Mouse (Mus musculus) megakaryocyte, embryonic 14.5 days (primary cell): Measurements from ENCODE around the gene Hspb7. TPM values are rescaled to one million over a fixed set of nuclear protein-coding genes. Genes with fewer than 3 reads are reported as not detected.

Source experiments
- H3K27me3 ChIP-seq: replicated peaks from 2 replicates; pipeline ENCODE3; 2012; ENCODE audit warnings: inconsistent platforms
- H3K36me3 ChIP-seq: replicated peaks from 2 replicates; pipeline ENCODE3; 2012; ENCODE audit warnings: low read length, inconsistent platforms, mixed read lengths
- H3K4me1 ChIP-seq: 2 replicates; pipeline ENCODE4 v1.6.1; 2012; ENCODE audit warnings: inconsistent platforms
- H3K4me3 ChIP-seq: replicated peaks from 2 replicates; pipeline ENCODE3; 2012; ENCODE audit warnings: moderate library complexity, mild to moderate bottlenecking, inconsistent platforms
- H3K9me3 ChIP-seq: 2 replicates; pipeline ENCODE4 v1.6.1; 2012; ENCODE audit warnings: inconsistent platforms
- FLI1 ChIP-seq: IDR thresholded peaks from 2 replicates; pipeline ENCODE4 v1.6.1; 2012; ENCODE audit warnings: low read length, inconsistent platforms, mixed read lengths
- GATA1 ChIP-seq: IDR thresholded peaks from 3 replicates; pipeline ENCODE4 v1.6.1; 2012; ENCODE audit warnings: mixed read lengths, low read length, inconsistent platforms, borderline replicate concordance
- polyA plus RNA-seq: library from polyadenylated mRNA; stranded (reverse); fragments of >175 nt; gene quantifications from 2 replicates; pipeline ENCODE4 v1.2.3, GENCODE M21; 2012; ENCODE audit warnings: low replicate concordance; ENCODE audit not compliant: insufficient read depth

The Hspb7 gene
- not detected in 2 replicates for polyA plus RNA-seq

GRCm38 (mm10) chr4:141420192-141420829, at the start of gene Hspb7:
Gene Hspb7, plus strand, starts transcription at chr4:141420779.
- Histone ChIP-seq H3K9me3 (no peaks in the 10 kb centered on the region), H3K27me3 (peaks cover 81% of the 10 kb centered on the region), H3K36me3 (no peaks in the 10 kb centered on the region), H3K4me1 (peaks cover 5% of the 10 kb centered on the region), H3K4me3 (no peak within 1 kb of the TSS)
- TF ChIP-seq GATA1: no peak
- TF ChIP-seq FLI1: no peak

GRCm38 (mm10) chr4:141372426-141372825, 48.2 kb upstream of the Hspb7 start:
- no peaks in the 10 kb centered on the region for H3K36me3 ChIP-seq
- peaks cover 74% of the 10 kb centered on the region for H3K27me3 ChIP-seq
- peaks cover 4% of the 10 kb centered on the region for H3K4me1 ChIP-seq
- H3K4me3 ChIP-seq: no peak overlapping the region
- peaks cover 8% of the 10 kb centered on the region for H3K9me3 ChIP-seq
- TF ChIP-seq FLI1 (no peak), GATA1 (no peak)

- Histone ChIP-seq H3K27me3 (peaks cover 66% of the 10 kb centered on the region), H3K36me3 (no peaks in the 10 kb centered on the region), H3K4me1 (peaks cover 7% of the 10 kb centered on the region; the same call in 1 of the 2 replicates), H3K9me3 (peaks cover 8% of the 10 kb centered on the region), H3K4me3 (no peak overlapping the region)
- TF ChIP-seq GATA1 (no peak), FLI1 (no peak)
Measured at GRCm38 (mm10) chr4:141379674-141380073, 40.9 kb upstream of the Hspb7 start.

- TF ChIP-seq GATA1 (no peak), FLI1 (no peak)
- peaks cover 58% of the 10 kb centered on the region for H3K27me3 ChIP-seq
- no peak overlapping the region for H3K4me3 ChIP-seq
Measured at GRCm38 (mm10) chr4:141382406-141382805, 38.2 kb upstream of the Hspb7 start.

GRCm38 (mm10) chr4:141385275-141385674, 35.3 kb upstream of the Hspb7 start:
- H3K36me3 ChIP-seq: no peaks in the 10 kb centered on the region
- TF ChIP-seq FLI1 (no peak), GATA1 (no peak)
- H3K9me3 ChIP-seq: no peaks in the 10 kb centered on the region
- no peak overlapping the region for H3K4me3 ChIP-seq
- H3K4me1 ChIP-seq: peaks cover 9% of the 10 kb centered on the region
- peaks cover 61% of the 10 kb centered on the region for H3K27me3 ChIP-seq

More at GRCm38 (mm10) chr4:141382406-141382805, 38.2 kb upstream of the Hspb7 start:
- Histone ChIP-seq H3K4me1 (peaks cover 7% of the 10 kb centered on the region; the same call in 1 of the 2 replicates), H3K36me3 (no peaks in the 10 kb centered on the region), H3K9me3 (no peaks in the 10 kb centered on the region)

- no peaks in the 10 kb centered on the region for H3K9me3 ChIP-seq
- H3K27me3 ChIP-seq: peaks cover 54% of the 10 kb centered on the region
- TF ChIP-seq FLI1: no peak
- no peak for TF ChIP-seq GATA1
- peaks cover 6% of the 10 kb centered on the region for H3K4me1 ChIP-seq
- H3K4me3 ChIP-seq: no peak overlapping the region
- H3K36me3 ChIP-seq: no peaks in the 10 kb centered on the region
Measured at GRCm38 (mm10) chr4:141386150-141386549, 34.4 kb upstream of the Hspb7 start.

- Histone ChIP-seq H3K4me1 (peaks cover 6% of the 10 kb centered on the region), H3K4me3 (no peak overlapping the region), H3K27me3 (peaks cover 53% of the 10 kb centered on the region), H3K36me3 (no peaks in the 10 kb centered on the region), H3K9me3 (no peaks in the 10 kb centered on the region)
- TF ChIP-seq FLI1 (no peak), GATA1 (no peak)
Measured at GRCm38 (mm10) chr4:141387093-141387784, 33.3 kb upstream of the Hspb7 start.

GRCm38 (mm10) chr4:141387933-141388332, 32.6 kb upstream of the Hspb7 start:
- peaks cover 53% of the 10 kb centered on the region for H3K27me3 ChIP-seq
- H3K4me3 ChIP-seq: no peak overlapping the region
- TF ChIP-seq GATA1 (no peak), FLI1 (no peak)

GRCm38 (mm10) chr4:141389366-141390150, 31.0 kb upstream of the Hspb7 start:
- Histone ChIP-seq H3K4me3 (no peak overlapping the region), H3K9me3 (no peaks in the 10 kb centered on the region), H3K4me1 (peaks cover 3% of the 10 kb centered on the region), H3K27me3 (peaks cover 44% of the 10 kb centered on the region), H3K36me3 (no peaks in the 10 kb centered on the region)
- TF ChIP-seq FLI1 (no peak), GATA1 (no peak)

More at GRCm38 (mm10) chr4:141387933-141388332, 32.6 kb upstream of the Hspb7 start:
- Histone ChIP-seq H3K36me3 (no peaks in the 10 kb centered on the region), H3K9me3 (no peaks in the 10 kb centered on the region), H3K4me1 (peaks cover 3% of the 10 kb centered on the region)
